Mouse (Mus musculus) heart, postnatal 0 days (tissue): ENCODE data around the gene Ttc16. TPM values are rescaled to one million over a fixed set of nuclear protein-coding genes. Genes with fewer than 3 reads are reported as not detected.

Experiments
- ATAC-seq: fragments of 200-750 bp; cut with Nextera tagmentation; 2 replicates; pipeline ENCODE4 v1.8.0; 2017; ENCODE audit warnings: low read depth, moderate number of reproducible peaks, moderate library complexity; ENCODE audit not compliant: insufficient read depth
- DNase-seq: peaks from one replicate; pipeline ENCODE4 v3.0.0-alpha.2; 2016; ENCODE audit warnings: low spot score
- H3K27ac ChIP-seq: fragments of 300-500 bp; sonication (generic); 2 replicates; pipeline ENCODE4 v1.5.1; 2014; ENCODE audit warnings: low read depth, mild to moderate bottlenecking
- H3K27me3 ChIP-seq: fragments of 300-500 bp; sonication (generic); 2 replicates; pipeline ENCODE4 v1.6.1; 2014; ENCODE audit warnings: low read length, mixed read lengths; ENCODE audit not compliant: control insufficient read depth, insufficient read depth
- H3K36me3 ChIP-seq: fragments of 300-500 bp; sonication (generic); replicated peaks from 2 replicates; pipeline ENCODE4 v1.6.1; 2014; ENCODE audit warnings: low read length, mixed read lengths; ENCODE audit not compliant: control insufficient read depth, insufficient read depth
- H3K4me1 ChIP-seq: fragments of 300-500 bp; sonication (generic); 2 replicates; pipeline ENCODE4 v1.6.1; 2014; ENCODE audit warnings: antibody characterized with exemption; ENCODE audit not compliant: control insufficient read depth, insufficient read depth
- H3K4me2 ChIP-seq: fragments of 300-500 bp; sonication (generic); 2 replicates; pipeline ENCODE4 v1.6.1; 2014; ENCODE audit warnings: low read depth, mild to moderate bottlenecking, low read length, moderate library complexity
- H3K4me3 ChIP-seq: fragments of 300-500 bp; sonication (generic); 2 replicates; pipeline ENCODE4 v1.5.1; 2014; ENCODE audit warnings: low read depth, low read length
- H3K9ac ChIP-seq: fragments of 300-500 bp; sonication (generic); replicated peaks from 2 replicates; pipeline ENCODE4 v1.6.1; 2014; ENCODE audit warnings: low read depth, low read length, mixed read lengths
- H3K9me3 ChIP-seq: fragments of 300-500 bp; sonication (generic); replicated peaks from 2 replicates; pipeline ENCODE4 v1.6.1; 2016; ENCODE audit warnings: low read length; ENCODE audit not compliant: control insufficient read depth
- CTCF ChIP-seq: IDR thresholded peaks from 2 replicates; pipeline ENCODE4 v1.5.1; 2016; ENCODE audit warnings: antibody characterized with exemption, control low read depth, low read depth
- EP300 ChIP-seq: IDR thresholded peaks from 2 replicates; pipeline ENCODE4 v1.6.1; 2016; ENCODE audit warnings: antibody characterized with exemption, low read depth
- WGBS: fragments of 180-500 bp; shearing (Covaris S2); extraction: QIAGEN DNeasy Blood & Tissue Kit; methylation state at CpG from one replicate; pipeline ENCODE4 v1.1.7; 2014; 5-methylcytosine and 5-hydroxymethylcytosine counted together
- polyA plus RNA-seq: library from polyadenylated mRNA; unstranded; fragments of >200 nt; fragmentation: Nextera tagmentation; extraction: Ambion mirVana; gene quantifications from 2 replicates; pipeline ENCODE4 v1.2.1, GENCODE M21; 2015
- total RNA-seq: library from RNA; depleted of rRNA; stranded (reverse); fragments of >200 nt; gene quantifications from 2 replicates; pipeline ENCODE4 v1.2.3, GENCODE M21; 2014; ENCODE audit warnings: low replicate concordance

The Ttc16 gene
- total and polyA plus RNA-seq, 2 experiments from 2014 or later, result 0.08 TPM; not detected in 1

GRCm38 (mm10) chr2:32734933-32735332 lies 40.5 kb downstream of the Ttc16 start:
- Histone ChIP-seq H3K27me3 (no peaks in the 10 kb centered on the region), H3K4me2 (peak overlapping the region; percentile 31), H3K4me1 (peaks cover 11% of the 10 kb centered on the region), H3K4me3 (no peak overlapping the region), H3K36me3 (no peaks in the 10 kb centered on the region; the same call in 1 of the 2 replicates), H3K9ac (no peak overlapping the region), H3K27ac (peak overlapping the region; percentile 87), H3K9me3 (no peaks in the 10 kb centered on the region)
- 48% methylated on average over 4 of the region's 4 CpGs for WGBS
- DNase-seq (peak; percentile 74), ATAC-seq (peak; percentile 76)
- TF ChIP-seq EP300 (peak; percentile 97), CTCF (no peak)

- peak; percentile 46 for ATAC-seq
- Histone ChIP-seq H3K4me2 (no peak overlapping the region), H3K9me3 (no peaks in the 10 kb centered on the region), H3K36me3 (no peaks in the 10 kb centered on the region; the same call in 1 of the 2 replicates), H3K9ac (no peak overlapping the region), H3K4me3 (no peak overlapping the region), H3K4me1 (peaks cover 11% of the 10 kb centered on the region), H3K27ac (peak overlapping the region; percentile 87), H3K27me3 (no peaks in the 10 kb centered on the region)
- 44% methylated on average over 4 of the region's 4 CpGs for WGBS
- no peak for TF ChIP-seq CTCF
- no peak for TF ChIP-seq EP300
- peak; percentile 18 for DNase-seq
Measured at GRCm38 (mm10) chr2:32734480-32734879, 41.0 kb downstream of the Ttc16 start.

- DNase-seq (no peak), ATAC-seq (no peak)
- Histone ChIP-seq H3K4me3 (no peak overlapping the region), H3K4me1 (peaks cover 11% of the 10 kb centered on the region), H3K9me3 (no peaks in the 10 kb centered on the region), H3K9ac (no peak overlapping the region), H3K36me3 (no peaks in the 10 kb centered on the region), H3K27me3 (no peaks in the 10 kb centered on the region), H3K4me2 (no peak overlapping the region), H3K27ac (peak overlapping the region; percentile 87)
- WGBS, result 62% methylated on average over 6 of the region's 6 CpGs
- TF ChIP-seq CTCF (no peak), EP300 (no peak)
Measured at GRCm38 (mm10) chr2:32732695-32733094, 42.7 kb downstream of the Ttc16 start.

- Histone ChIP-seq H3K4me2 (no peak overlapping the region), H3K27ac (peak overlapping the region; percentile 87), H3K9me3 (no peaks in the 10 kb centered on the region), H3K4me1 (peaks cover 11% of the 10 kb centered on the region), H3K36me3 (no peaks in the 10 kb centered on the region), H3K27me3 (no peaks in the 10 kb centered on the region), H3K4me3 (no peak overlapping the region), H3K9ac (no peak overlapping the region)
- ATAC-seq (no peak), DNase-seq (no peak)
- TF ChIP-seq EP300 (no peak), CTCF (no peak)
- WGBS, result 51% methylated on average over 4 of the region's 4 CpGs
Measured at GRCm38 (mm10) chr2:32731911-32732310, 43.5 kb downstream of the Ttc16 start.

- H3K9ac ChIP-seq, result 0 out of 2 replicates have a peak overlapping the region, but pooled peaks have one; percentile 7
- DNase-seq (no peak), ATAC-seq (no peak)
- H3K27ac ChIP-seq, result peak overlapping the region; percentile 87
- H3K4me2 ChIP-seq, result peak overlapping the region; percentile 53
- H3K9me3 ChIP-seq, result no peaks in the 10 kb centered on the region
- peaks cover 11% of the 10 kb centered on the region for H3K4me1 ChIP-seq
- no peak for TF ChIP-seq CTCF
- no peak for TF ChIP-seq EP300
- H3K27me3 ChIP-seq, result no peaks in the 10 kb centered on the region
- H3K4me3 ChIP-seq, result 0 out of 2 replicates have a peak overlapping the region, but pooled peaks have one; percentile 10
- WGBS, result 21% methylated on average over 11 of the region's 11 CpGs
- no peaks in the 10 kb centered on the region for H3K36me3 ChIP-seq
Measured at GRCm38 (mm10) chr2:32730854-32731253, 44.6 kb downstream of the Ttc16 start.

- H3K9me3 ChIP-seq, result no peaks in the 10 kb centered on the region
- DNase-seq (no peak), ATAC-seq (no peak)
- TF ChIP-seq EP300 (no peak), CTCF (no peak)
- WGBS, result 54% methylated on average over 4 of the region's 4 CpGs
- peak overlapping the region; percentile 10 for H3K4me3 ChIP-seq
- no peaks in the 10 kb centered on the region for H3K27me3 ChIP-seq
- H3K27ac ChIP-seq, result peak overlapping the region; percentile 87
- no peaks in the 10 kb centered on the region for H3K36me3 ChIP-seq
- H3K4me1 ChIP-seq, result peaks cover 11% of the 10 kb centered on the region
- peak overlapping the region; percentile 53 for H3K4me2 ChIP-seq
- H3K9ac ChIP-seq, result 0 out of 2 replicates have a peak overlapping the region, but pooled peaks have one; percentile 24
Measured at GRCm38 (mm10) chr2:32729547-32729946, 45.9 kb downstream of the Ttc16 start.
